Mouse (Mus musculus) cerebellum, postnatal 14 days (tissue): ENCODE results near the gene Gm42742.

Experiments
- DNase-seq, 2 experiments: peaks; one replicate each; pipeline ENCODE4 v3.0.0; 2021; ENCODE audit warnings: mixed read lengths in 2 of 2

Gene Gm42742

GRCm38 (mm10) chr7:127020031-127020430 is 866 bp downstream of the Gm42742 start:
- peak; percentile 48 to 49 for DNase-seq

GRCm38 (mm10) chr7:127019306-127019960 is 1.5 kb downstream of the Gm42742 start:
- DNase-seq, result peak in 1 of 2 experiments; percentile 29

- peak in 1 of 2 experiments; percentile 25 for DNase-seq
Observed at GRCm38 (mm10) chr7:127018416-127019305, 2.2 kb downstream of the Gm42742 start.

GRCm38 (mm10) chr7:127017950-127018345 is 2.9 kb downstream of the Gm42742 start:
- no peak for DNase-seq

DNA sequence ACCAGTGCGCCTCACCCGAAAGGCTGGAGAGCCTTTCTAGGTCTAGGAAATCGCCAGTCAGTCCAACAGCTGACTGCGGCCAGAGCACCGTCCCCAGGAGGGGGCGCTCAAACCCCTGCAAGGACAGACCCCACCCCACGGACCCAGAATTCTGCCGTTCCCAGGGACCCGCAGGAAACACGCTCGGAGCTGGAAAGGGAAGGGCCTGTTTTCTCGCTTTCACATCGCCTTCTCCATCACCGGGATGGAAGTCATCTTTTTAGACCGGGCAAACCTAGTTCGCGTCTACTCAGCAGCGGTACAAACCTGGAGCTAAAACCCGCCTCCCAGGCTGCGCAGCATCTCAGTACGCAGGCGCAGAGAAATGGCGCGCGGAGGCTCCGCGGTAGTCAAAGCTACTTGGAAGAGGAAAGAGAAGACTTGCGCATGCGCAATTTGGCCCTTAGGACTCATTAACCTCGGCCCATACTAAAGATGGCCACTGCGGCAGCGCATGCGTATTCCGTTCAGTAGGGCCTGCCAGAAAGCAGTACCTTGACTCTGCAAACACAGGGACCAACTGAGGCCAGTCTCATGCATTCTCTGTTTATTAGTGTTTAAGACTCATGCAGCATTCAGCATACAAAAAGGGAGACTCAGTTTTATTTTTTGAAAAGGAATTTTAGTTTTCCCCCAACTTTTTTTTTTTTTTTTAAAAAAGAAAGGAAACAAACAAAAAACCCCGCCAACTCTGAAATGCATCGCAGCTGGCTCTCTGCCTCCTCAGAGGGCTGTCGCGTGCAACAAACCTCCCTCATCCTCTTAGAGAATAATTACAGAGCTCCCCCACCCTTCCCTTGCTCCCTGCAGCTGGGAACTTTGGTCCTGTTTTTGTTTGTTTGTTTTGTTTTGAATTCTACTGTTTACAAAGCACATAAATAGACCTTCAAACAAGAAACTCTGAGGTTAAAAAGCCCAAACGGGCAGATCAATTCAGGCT is 3.6 kb downstream of the Gm42742 start, which contains the start of gene Pagr1a:
Pagr1a (minus strand) TSS at position 382 of the 979 bp plus-strand sequence.
- peak; percentile 98 for DNase-seq

- DNase-seq, result peak in 1 of 2 experiments; percentile 73
Observed at GRCm38 (mm10) chr7:127016486-127016938, 4.4 kb downstream of the Gm42742 start.

DNA sequence TGATC is 4.6 kb downstream of the Gm42742 start, which contains the start of gene Pagr1b:
Pagr1b (minus strand) TSS at position 4 of the 5 bp plus-strand sequence.
- DNase-seq, result no peak

GRCm38 (mm10) chr7:127016081-127016480 is 4.8 kb downstream of the Gm42742 start:
- peak; percentile 59 to 73 for DNase-seq

- DNase-seq, result no peak
Observed at GRCm38 (mm10) chr7:127014993-127015392, 5.9 kb downstream of the Gm42742 start.

GRCm38 (mm10) chr7:127014320-127014719 is 6.6 kb downstream of the Gm42742 start, which contains the start of gene Mvp:
Gene Mvp (minus strand): TSS chr7:127014621.
- DNase-seq, result peak; percentile 43 to 50

DNA sequence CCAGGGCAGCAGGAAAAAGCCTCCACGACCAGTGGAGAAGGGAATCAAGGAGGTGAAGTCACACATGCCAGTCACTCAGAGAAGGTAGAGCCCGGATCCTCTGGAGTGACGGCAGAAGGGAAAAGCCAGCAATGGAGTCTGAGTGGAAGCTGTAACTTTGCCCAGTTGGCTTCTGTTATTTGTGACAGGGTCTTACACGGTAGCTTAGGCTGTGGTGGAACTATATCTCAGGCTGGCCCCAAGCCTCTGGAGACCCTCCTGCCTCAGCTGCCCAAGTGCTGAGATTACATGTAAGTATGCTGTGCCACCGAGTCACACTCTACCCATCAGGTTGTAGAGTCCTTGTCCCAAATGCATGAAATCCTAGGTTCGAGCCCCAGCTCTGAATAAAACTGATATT is 7.5 kb downstream of the Gm42742 start:
- no peak for DNase-seq

GRCm38 (mm10) chr7:127012845-127013244 is 8.1 kb downstream of the Gm42742 start:
- no peak for DNase-seq

DNA sequence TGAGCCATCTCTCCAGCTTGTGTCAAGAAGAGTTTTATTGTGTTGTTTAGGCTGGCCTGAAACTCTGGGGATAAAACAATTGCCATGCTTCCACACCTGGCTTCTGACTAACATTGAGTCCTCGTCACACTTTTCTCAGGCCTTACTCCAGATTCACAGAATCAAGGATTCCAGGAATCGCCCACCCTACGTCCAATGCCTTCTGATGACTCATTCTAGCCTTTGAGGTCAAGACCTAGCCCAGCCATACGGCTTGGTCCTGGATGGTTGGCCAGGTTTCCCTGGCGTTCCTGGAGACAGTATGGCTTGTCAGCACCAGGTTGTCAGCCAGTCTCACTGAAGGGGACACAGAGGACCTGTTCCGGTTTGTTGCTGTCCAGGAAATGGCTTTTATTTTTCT is 8.5 kb downstream of the Gm42742 start:
- DNase-seq, result no peak

DNA sequence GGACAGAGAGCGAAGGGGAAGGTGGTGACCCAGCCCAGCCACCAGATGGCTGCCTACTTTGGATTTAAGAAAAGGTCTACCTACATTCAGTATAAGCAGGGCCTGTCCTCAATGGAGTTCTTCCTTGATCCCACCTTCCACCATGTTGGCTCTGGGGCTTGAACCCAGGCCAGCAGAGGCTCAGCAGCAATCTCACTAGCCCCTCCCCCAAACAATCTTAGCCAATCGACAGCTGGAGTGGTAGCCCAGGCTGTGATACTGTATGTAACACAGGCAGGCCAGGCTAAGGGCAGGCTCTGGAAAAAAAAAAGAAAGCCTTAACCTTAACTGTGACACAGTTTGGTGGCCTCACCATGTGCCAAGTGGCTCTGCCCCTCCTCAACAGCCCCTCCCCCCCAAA is 9.2 kb downstream of the Gm42742 start:
- DNase-seq, result peak in 1 of 2 experiments; percentile 44

DNA sequence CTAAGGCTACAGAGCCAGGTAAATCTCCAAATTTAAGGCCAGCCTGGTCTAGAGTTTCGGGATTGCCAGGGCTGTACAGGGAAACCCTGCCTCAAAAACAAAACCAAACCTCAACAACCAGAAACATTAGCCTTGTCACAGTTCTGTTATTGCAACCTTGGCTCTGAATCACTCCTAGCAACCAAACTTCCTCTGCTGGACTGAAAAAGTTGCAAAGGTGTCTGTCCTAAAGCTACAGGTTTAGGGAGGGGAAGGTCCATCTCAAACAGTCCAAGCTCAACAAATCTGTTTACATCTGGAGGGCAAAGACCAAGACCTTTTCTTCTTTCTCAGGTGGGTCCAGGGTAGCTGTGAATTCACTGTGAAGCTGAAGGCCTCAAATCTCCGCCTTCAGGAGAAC is 9.8 kb downstream of the Gm42742 start:
- DNase-seq, result no peak

DNA sequence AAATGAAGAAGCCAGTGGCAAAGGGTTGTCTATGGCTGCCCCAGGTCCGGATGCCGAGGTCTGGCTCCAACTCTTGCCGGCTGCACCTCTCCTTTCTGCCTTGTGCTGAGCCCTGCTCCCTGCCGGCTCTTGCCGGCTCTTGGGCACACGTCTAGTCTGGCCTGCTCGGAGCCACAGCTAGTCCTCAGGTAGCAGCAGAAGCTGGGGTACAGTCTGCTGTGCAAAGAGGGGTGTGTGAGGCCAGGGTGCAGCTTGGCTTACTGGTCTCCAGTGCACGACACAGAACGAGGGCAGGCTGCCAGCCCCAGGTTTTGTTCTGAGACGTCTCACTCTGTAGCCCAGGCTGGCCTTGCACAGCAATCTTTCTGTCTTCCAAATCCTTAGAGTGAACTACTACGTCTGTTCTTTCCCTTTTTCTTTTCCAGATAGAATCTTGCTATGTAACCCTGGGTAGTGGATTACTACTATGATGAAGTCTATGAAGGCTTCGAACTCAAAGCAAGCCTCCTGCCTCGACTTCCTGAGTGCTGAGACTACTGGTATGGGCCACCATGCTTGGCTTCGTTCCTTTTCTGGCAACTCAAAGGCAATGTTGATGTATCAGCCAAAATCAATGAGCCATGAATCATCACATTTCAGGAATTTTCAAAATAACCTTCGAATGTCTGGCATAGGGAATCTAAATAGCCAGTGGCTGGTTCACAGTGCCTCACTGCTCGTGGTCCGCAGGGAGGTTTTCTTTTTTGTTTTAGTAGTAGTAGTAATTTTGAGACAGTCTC is 11.4 kb downstream of the Gm42742 start:
- peak; percentile 67 to 73 for DNase-seq

GRCm38 (mm10) chr7:127008239-127009019 is 12.5 kb downstream of the Gm42742 start:
- DNase-seq, result peak; percentile 92 to 96

DNA sequence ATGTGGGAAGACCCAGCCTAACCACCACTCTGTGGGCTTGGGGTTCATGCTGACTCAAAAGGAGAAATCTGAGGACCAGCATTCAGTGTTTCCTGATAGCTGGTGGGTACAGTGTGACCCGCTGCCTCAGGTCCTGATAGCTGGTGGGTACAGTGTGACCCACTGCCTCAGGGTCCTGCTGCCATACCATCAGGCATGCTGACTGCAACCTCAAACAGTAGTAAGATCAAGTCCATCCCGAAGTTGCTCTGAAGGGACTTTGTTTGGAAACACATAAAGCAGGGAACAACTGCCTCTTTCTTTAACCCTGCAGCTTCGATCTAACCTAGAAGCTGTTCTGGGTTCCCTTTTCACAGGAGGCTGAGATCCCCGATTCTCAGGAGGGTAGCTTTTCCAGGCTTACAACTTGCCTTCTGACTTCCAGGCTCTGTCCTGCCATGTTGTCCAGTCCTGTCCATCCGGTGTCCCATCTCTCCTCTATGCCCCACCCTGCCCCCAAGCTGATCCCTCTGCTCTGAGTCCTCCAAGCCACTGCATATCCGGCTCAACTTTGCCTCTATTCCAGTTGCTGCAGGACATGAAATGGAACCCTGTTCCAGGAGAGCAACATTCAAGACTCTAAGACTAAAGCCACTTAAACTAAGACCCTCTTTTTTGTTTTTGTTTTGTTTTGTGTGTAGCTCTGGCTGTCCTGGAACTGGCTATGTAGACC is 13.4 kb downstream of the Gm42742 start:
- peak in 1 of 2 experiments; percentile 43 for DNase-seq

- DNase-seq, result no peak
Observed at GRCm38 (mm10) chr7:127004122-127004875, 16.6 kb downstream of the Gm42742 start.

GRCm38 (mm10) chr7:127003620-127004019 is 17.3 kb downstream of the Gm42742 start:
- no peak for DNase-seq
